Mouse (Mus musculus) retina, adult 2 months (tissue): Measurements from ENCODE around the gene Slc10a1.
A peak's percentile ranks its signal among the peaks of the same experiment; 100 is the strongest.
"Not testable (repeated sequence)": the region's sequence is repeated elsewhere in the genome, so short reads cannot be mapped to it uniquely, and the experiment has no call there.

Experiments
- DNase-seq: peaks from one replicate; pipeline ENCODE4 v3.0.0-alpha.2; 2012; ENCODE audit warnings: low read depth, low spot score

The Slc10a1 gene

DNA sequence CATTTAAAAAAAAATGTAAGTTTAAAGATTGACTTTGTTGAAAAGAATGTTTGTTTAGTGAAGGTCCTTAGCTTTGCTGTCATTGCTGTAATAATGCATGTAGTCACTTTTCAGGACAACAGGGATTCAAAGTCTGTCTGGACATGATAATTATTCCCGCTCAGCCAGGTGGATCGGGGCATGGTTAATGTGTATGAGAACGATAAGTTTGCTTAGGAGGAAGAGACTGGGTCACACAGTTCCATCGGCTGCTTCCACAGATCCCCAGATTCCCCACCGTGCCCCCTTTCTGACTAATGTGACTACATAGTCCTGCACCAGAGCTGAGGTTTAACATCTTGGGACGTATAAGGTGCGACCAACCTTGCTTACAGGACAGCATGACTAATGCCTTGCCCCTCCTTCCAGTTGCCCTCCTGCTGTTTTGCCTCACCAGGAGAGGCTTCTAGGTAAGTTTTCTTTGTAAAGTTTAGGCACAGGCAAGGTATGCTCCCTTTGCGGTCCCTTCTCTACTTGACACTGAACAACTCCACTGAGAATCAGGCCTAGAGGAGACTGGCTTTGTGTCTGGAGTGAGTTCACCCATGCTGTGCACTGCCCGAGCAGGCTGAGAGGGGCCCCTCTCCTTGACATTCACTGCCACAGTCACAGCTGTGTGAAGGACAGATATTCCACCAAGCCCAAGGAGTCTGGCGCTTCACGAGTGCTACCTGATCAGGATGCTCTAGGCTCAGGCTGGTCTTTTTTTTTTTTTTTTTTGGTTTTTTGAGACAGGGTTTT, 2.3 kb downstream of the Slc10a1 start:
- DNase-seq, result no peak

DNA sequence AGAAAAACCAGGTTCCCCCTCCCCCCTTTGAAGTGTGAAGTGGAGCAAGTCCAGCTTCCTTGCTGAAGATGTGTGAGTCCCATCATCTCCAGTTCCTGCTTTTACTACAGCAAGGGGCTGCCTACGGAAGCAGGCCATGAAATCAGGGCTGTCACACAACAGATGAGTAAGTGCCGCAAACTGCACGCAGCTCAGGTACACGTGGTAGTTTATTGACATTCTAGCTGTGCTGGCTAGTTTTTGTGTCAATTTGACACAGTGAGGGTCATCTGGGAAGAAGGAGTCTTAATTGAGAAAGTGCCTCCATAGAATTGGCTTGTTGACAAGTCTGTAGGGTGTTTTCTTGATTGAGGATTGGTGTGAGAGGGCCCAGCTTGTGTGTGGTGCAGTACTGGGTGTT, 5.9 kb downstream of the Slc10a1 start:
- DNase-seq, result no peak

DNA sequence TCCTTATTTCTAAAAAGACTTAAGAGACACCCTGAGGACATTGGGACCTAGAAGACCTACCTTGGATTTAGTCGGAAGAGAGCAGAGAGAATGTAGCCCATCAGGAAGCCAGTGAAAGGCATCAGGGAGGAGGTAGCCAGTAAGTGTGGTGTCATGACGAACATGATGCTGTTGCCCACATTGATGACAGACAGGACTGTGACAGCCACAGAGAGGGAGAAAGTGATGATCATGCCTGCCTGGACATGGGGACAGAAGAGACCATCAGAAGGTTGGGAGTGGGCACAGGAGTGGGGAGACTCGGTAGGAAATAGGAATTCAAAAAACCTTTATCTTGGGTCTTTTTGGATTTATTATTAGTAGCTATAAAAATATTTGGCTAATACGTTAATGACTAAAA, 10.5 kb downstream of the Slc10a1 start:
- DNase-seq, result no peak

DNA sequence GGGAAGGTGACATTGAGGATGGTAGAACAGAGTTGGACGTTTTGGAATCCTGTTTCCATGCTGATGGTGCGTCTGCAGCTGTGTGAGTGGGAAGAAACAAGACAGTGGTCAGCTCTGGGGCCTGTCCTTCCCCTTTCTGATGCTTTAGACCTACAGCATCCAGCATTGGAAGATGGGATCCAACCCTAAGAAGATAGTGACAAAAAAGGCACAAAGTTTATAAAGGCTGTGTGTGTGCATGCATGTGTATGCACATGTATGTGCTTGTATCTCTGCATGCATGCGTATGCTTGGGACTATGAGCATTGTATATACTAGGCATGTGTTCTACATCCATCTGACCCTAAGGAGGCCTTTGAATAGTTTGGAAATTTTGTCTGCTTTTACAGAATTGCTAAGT, 12.5 kb downstream of the Slc10a1 start:
- no peak for DNase-seq

DNA sequence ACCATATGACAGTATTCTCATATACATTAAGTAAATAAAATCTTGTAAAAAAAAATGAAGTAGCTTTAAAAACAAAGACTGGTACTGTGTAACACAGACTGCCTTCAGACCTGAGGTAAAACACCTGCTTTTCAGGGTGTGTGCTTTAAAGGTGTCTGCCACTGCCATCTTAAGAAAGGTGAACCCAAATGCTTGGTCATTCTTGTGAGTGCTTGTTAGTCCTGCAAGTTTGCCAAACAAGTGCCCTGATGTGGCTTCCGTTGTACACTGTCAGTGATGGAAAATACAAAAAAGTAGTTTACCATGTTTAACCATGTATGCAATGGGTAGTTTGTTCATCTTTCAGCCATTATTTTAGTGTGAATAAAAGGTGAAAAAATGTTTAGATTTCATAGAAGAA, 16.0 kb downstream of the Slc10a1 start:
- no peak for DNase-seq

DNA sequence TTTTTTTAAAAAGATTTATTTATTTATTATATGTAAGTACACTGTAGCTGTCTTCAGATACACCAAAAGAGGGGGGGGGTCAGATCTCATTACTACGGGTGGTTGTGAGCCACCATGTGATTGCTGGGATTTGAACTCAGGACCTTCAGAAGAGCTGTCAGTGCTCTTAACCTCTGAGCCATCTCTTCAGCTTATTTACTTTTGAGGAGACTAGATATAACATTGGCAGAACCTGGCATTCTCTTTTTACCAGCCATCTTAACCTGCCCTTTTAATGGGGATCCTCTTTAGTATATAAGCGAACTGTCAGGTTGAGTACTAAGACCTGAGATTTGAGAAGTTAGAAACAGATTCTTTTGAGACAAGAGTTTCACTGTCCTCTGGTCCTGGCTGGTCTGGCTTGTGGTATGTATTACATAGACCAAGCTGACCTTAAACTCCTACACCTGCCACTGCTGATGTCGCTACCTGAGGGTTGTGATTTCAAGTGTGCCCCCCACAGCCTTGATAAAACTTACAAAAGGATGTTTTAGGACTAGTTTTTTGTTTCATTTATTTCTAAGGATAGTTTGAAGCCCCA, 16.8 kb downstream of the Slc10a1 start:
- DNase-seq, result no peak

DNA sequence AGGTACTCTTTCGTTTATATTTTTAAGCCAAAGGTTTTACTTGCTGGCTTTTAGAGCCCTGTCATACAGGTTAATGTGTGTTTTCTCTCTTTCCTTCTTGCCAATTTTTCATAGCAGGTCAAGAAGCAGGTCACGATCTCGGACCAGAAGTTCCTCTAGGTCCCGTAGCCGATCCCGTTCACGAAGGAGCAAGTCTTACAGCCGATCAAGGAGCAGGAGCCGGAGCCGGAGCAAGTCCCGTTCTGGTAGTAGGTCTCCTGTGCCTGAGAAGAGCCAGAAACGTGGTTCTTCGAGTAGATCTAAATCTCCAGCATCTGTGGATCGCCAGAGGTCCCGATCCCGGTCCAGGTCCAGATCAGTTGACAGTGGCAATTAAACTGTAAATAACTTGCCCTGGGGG, 18.9 kb downstream of the Slc10a1 start:
- not testable (repeated sequence) for DNase-seq

DNA sequence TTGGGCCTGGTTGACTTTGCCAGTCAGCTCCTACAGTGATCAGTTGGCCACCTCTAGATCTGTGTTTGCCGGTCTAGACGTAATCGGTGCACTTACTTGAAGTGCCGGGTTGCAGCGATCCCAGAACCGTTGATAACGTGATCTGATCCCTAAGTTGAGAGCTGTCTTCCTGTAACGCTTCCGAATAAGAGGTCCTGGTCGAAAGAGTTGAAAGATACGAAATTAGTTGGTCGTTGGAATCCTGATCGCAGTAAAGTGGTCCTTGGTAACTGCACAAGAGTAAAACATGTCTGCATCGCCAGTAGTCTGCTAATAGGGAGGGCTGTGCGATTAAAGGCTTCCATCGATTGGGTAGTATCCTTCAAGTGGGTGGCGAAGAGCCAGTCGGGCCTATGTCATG, 20.3 kb downstream of the Slc10a1 start:
- no peak for DNase-seq

DNA sequence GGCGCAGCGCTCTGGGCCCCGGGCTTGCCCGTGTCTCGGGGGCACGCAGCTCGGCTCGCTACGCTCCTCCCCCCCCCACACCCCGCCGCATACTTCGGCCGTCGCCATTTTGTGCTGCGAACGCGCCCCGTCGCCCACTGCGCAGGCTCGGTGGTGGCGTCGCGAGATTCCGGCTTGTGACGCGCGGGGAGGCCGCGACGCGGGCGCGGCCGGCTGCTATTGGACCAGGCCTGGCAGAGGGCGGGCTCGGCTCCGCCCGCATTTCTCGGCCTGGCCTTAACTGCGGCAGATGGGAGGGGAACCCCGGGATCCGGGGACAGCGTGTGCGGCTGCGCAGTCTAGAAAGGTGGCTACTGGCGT, 22.5 kb downstream of the Slc10a1 start:
- DNase-seq, result peak; percentile 86

DNA sequence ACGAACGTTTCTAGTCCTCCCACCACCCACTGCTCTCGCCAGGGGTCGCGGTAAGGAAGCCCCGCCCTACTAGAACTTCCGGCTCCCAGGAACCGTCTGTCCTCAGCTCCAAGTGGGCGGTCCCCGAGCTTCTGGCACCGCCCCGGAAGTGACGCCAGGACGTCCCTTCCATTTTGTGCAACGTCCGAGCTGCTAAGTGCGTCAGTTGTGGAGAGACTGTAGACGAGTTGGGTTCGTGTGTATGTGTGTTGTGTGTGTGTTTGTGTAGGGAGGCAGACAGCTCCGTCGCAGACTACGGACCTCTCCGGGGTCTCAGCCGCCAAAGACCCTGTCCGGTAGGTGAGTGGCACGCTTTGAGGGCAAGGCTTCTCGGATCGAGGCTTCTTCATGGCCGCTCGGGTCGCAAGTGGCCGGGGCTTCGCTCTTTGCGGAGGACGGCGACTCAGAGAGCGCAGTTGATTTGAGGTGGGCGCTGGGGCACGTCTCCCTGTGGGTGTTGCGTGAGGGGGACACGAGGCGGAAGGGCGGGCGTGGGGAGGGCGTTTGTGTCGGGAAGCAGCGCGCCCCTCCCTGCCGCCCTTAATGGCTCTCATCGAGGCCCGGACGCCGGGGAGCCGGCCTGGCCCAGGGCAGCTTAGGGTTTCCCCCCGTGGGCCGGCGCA, 23.0 kb downstream of the Slc10a1 start, which contains the start of gene Srsf5:
TSS of gene Srsf5 (plus strand) at position 171 of the 662 bp plus-strand sequence.
- DNase-seq, result peak; percentile 95

DNA sequence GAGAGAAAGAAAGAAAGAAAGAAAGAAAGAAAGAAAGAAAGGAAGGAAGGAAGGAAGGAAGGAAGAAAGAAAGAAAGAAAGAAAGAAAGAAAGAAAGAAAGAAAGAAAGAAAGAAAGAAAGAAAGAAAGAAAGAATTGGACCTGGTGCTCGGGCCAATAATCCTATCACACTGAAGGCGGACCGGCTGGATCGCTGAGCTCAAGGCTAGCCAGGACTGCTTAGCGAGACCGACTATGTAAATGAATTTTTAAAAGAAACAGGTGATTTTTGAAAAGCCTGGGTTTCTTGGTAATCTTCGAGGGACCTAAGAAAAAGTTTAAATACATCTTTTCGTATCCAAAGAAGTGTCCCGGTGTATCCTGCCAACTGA, 23.6 kb downstream of the Slc10a1 start:
- not testable (repeated sequence) for DNase-seq

DNA sequence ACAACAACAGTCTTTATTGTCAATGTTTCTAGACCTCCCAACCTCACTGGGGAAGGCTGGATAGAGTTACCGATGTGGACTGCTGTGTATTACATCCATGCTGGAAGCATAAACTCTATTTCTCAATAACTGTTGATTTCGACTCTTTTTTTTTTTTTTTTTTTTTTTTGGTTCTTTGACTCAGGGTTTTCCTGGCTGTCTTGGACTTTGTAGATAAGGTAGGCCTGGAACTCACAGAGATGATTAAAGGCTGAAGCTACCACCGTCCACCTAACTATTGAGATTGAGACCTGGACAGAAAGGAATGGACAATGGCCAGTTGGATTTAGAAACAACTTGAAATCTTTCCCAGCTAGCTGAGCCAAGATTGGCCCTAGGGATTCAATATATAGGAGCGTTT, 24.3 kb downstream of the Slc10a1 start:
- no peak for DNase-seq

DNA sequence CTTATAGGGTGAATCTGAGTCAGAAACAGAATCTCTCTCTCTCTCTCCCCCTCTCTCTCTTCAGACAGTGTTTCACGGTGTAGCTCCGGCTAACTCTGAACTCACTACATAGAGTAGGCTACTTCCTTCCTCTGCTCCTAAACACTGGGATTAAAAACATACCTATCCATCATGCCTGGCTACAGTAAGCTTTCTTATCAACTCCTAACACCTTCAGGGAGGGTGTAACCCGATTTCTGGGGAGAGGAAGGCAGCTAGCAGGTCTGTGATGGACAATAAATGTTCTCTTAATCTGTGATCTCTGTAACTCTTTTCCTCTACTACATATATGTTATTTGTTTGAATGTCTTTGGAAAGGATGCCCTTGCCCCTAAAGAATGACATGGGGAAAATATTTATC, 25.1 kb downstream of the Slc10a1 start:
- DNase-seq, result no peak

DNA sequence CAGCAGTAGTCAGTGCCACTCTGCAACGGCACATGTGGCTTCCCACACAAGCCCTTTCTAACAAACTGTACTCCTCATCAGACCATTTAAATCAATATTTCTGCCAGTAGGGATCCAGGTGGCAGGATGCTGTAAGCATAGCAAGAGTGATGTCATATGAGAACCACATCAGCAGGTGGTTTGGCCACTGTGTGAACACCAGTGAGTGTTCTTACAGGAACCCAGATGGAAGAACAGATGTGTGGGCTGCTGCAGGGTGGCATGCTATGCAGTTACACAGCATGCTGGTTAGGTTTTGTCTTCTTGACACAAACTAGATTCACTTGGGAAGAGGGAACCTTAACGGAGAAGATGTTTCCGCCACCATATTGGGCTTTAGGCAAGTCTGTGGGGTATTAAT, 26.6 kb downstream of the Slc10a1 start:
- DNase-seq, result no peak

DNA sequence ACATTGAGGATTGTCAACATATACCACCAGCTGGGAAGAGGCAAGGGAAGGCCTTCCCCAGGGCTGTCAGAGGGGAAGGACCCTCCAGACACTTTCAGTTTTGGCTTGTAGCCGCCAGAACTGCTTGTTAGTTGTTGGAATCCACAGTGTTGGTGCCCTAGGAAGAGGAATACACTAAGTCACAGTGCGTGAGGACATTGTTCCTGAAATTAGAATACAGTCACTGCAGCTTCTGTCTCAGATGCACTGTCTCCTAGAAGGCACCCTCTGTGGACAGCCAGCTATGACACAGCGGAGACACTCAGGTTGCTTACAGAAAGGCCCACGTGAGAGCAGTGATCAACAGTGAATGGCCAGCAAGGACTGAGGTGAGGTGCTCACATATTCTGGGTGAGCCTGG, 29.3 kb downstream of the Slc10a1 start:
- no peak for DNase-seq

DNA sequence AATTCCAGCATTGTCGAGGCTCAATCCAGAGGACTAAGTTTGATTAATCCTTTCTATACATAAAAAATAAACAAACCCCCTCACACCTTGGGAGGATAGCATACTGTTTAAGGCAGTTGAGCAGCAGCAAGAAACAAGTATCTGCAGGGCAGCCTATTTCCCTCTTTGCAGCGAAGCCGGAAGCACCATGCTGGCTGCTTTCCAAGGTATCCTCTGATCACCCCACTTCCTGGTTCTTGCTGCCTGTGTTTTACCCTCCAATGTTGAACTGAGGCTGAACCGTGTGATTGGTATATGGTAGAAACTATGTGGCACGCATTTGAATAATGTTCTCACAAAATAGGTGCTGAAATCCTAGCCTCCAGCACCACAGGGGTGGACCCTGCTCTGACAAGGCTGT, 29.9 kb downstream of the Slc10a1 start:
- no peak for DNase-seq

DNA sequence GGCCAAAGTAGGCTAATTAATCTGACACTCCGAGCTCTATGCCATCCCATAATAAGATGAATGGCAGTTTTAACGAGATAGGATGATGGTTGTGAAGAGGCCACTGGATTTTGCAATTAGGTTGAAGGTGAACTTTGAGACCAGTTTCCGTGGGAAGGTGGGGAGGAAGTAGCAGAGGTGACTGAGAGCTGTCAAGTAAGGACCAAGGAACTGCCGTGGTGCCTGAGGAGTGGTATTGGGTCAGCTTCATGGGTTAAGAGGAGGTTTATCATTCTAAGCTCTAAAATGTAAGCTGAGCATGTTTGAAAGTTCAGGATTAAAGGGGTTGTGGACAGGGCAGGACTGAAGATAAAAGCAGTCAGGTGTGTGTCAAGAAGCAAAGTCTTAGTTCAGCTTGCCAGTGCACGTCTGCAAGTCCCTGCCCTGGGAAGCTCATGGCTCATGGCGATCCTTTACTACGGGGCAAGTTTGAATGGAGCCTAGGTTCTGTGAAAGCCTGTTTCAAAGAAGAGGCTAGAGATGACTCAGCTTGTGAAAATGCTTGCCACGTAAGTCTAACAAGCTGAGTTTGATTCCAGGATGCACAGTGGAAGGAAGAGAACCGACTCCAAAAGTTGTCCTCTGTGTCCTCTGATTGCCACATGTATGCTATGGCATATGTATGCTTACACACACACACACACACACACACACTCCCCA, 31.0 kb downstream of the Slc10a1 start:
- no peak for DNase-seq

DNA sequence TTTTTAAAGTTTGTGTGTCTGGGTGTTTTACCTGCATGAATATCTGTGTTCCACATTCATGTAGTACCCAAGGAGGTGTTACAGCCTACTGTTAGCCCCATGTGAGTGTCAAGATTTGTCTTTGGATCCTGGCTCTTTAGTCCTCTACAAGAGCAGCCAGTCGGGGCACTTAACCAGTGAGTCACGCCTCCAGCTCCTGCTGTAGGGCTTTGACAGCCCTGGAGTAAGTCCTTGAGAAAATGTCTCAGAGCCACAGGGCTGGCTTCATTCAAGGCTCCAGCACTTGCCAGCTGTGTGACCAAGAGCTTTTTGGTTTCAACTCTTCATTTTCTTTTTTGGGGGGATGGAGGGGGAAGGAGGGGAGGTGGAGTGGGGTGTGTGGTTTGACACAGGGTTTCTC, 31.8 kb downstream of the Slc10a1 start:
- DNase-seq, result no peak

DNA sequence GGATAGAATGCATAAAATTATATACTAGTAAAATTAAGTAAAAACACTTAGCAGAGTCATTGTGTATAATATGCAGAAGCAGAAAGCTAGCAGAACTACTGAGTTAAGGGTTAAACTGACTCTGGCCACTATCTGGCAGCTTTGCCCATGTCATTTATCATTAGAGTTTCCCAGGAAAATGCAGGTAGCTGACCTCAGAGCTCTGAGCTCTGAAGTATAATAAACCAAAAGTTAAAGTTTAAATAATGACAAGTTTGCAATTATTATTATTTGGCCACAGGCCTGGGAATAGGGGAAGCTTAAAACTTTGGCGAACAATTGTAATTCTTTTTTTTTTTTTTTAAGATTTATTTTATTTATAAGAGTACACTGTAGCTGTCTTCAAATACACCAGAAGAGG, 35.6 kb downstream of the Slc10a1 start:
- DNase-seq, result no peak

DNA sequence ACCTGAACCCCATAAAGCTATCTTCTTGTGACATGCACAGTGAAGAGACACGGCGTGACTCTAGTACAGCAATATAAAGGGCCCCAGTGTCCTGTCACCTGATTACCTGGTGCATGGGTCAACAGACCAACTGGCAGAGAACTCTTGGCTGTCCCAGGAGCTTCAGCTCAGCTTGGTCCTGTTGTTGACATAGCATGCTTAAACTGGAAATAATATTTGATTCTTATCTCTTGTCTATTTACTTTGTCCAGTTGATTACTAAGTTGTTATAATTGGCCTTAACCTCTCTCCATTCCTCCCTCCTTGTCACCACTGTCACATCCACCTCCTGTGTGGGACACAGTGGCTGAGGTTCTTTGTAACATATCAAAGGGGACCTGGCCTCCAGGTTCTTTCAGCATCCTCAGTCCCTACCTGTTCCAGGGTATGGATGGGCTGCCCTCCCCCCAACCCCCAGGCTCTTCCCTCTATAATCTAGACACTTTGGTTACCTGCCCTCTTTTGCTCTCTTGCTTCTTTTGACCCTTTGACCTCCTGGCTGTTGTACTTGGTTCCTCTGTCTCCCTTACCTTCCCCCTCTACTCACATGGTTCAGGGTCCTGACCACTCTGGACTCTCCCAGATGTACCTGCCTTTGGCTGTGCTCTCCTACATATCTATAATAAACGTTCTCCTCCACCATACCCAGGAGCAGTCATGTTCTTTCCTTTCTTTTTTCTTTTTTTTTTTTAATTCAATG, 36.9 kb downstream of the Slc10a1 start:
- DNase-seq, result no peak

DNA sequence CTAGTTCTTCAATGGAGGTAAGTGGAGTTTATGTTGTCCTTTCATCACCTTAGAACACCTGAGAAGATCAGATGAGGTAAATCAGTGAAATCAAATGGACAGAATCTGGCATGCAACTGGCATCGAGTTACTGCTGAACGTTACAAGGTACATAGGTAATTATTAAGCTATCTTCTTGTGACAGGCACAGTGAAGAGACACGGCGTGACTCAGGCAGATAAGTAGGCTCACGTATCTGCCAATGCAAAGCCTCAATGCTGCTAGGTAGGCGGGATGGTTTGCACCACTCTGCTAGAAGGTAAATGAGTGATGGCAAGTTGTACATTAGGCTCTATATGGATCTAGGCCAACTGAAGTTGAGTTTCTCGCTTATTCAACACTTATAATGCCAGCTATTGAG, 38.4 kb downstream of the Slc10a1 start:
- DNase-seq, result no peak

DNA sequence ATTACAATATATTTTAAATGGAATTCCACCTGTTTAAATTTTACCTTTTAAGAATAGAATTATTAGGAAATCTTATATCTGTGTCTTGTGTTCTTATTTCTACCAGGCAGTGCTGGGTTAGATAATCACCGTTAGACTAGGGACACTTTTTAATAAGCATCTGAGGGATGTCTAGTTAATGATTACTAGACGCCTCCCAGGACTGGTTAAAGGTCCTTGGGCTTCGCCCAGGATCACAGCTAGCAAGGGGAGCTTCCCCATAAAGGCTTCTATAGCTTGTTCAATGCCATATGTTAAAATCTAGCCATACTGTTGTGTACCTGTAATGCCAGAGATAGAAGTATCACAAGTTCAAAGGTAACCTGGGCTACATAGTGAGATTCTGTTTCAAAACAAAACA, 39.6 kb downstream of the Slc10a1 start:
- DNase-seq, result no peak
